In the genomic region with DNA sequence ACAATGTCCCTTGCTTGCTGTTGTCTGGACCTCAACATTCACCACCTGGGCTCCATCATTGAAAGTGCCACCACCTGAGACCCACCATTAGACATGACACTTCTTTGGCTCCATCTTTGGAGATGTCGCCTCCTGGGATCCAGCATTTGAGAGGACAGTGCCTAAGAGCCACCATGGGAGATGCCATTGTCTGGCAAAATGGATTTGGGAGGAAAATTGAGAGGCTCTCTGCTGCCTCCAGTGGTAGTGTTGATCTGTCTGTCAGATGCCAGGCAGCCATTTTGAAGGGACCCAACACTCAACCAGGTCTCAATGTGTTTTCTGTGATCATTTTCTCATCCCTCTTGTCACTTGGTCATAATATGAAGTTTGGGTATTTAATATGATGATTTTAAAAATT, we compare ENCODE assay signal across 10 mouse cellular contexts. TPM values are rescaled to one million over a fixed set of nuclear protein-coding genes. Genes with fewer than 3 reads are reported as not detected.
DNase-seq lines count a peak whose midpoint lies in the region; ATAC-seq and TF ChIP-seq lines count a peak whose summit lies in the region.
"Had no signal": no experiment of that assay in that cellular context is flagged by ENCODE, and none has a peak within 500 bp of the region (broad histone marks: within the 10 kb centered on the region; RNA-seq: fewer than 3 reads in every experiment).

No protein-coding gene starts in this region.

- no peaks in the 10 kb centered on the region for H3K9me3 ChIP-seq in hindbrain, embryonic 11.5 days (ENCODE audit: control insufficient read depth, low read length)
- H3K9me3 ChIP-seq in hindbrain, embryonic 13.5 days: no peaks in the 10 kb centered on the region
- H3K9me3 ChIP-seq: hindbrain, embryonic 10.5 days had no signal

- no peak overlapping the region for H3K27ac ChIP-seq in hindbrain, embryonic 11.5 days (ENCODE audit: low read depth, low read length)
- H3K27ac ChIP-seq in hindbrain, embryonic 13.5 days: no peak overlapping the region
- no peak overlapping the region for H3K27ac ChIP-seq in small intestine, adult 2 months (ENCODE audit: insufficient read depth, low read depth, low read length)
- H3K27ac ChIP-seq: hindbrain, embryonic 10.5 days had no signal

- peak; percentile 41; the same call in 1 of the 2 replicates for TF ChIP-seq CTCF in small intestine, adult 2 months (IDR thresholded peaks at IDR 0.05; ENCODE audit: extremely low read depth, insufficient read length, insufficient replicate concordance, low read depth, low read length)

- ATAC-seq in hindbrain, embryonic 11.5 days (ENCODE audit: low FRiP score): no peak
- ATAC-seq in hindbrain, embryonic 13.5 days (ENCODE audit: low FRiP score): no peak

- H3K9ac ChIP-seq in hindbrain, embryonic 11.5 days (ENCODE audit: low read depth, low read length): no peak overlapping the region
- no peak overlapping the region for H3K9ac ChIP-seq in hindbrain, embryonic 13.5 days

- TF ChIP-seq POLR2A in small intestine, adult 2 months (IDR thresholded peaks at IDR 0.05; ENCODE audit: low read depth, low read length): no peak

- peak; percentile 22 for DNase-seq in hindbrain, embryonic 11.5 days (ENCODE audit: low spot score)
- DNase-seq in lung, postnatal 10 days: peak; percentile 7
- no peak for DNase-seq in lung, adult 18-20 months
- peak; percentile 74 for DNase-seq in R1 (ENCODE audit: low read depth, low spot score)
- DNase-seq in T-cell, adult 2 months (ENCODE audit: low spot score): no peak
- DNase-seq in kidney, adult 11 months: no peak

- H3K4me2 ChIP-seq in hindbrain, embryonic 11.5 days (replicated peaks; ENCODE audit: low read depth, low read length): no peak overlapping the region
- no peak overlapping the region for H3K4me2 ChIP-seq in hindbrain, embryonic 13.5 days

- no peak overlapping the region for H3K4me3 ChIP-seq in hindbrain, embryonic 11.5 days (ENCODE audit: low read depth, low read length)
- H3K4me3 ChIP-seq in hindbrain, embryonic 13.5 days: no peak overlapping the region
- no peak overlapping the region for H3K4me3 ChIP-seq in small intestine, adult 2 months (ENCODE audit: low read depth, low read length)
- H3K4me3 ChIP-seq: hindbrain, embryonic 10.5 days; myocyte had no signal

- no peaks in the 10 kb centered on the region for H3K36me3 ChIP-seq in hindbrain, embryonic 11.5 days (ENCODE audit: control insufficient read depth, insufficient read depth, low read length)
- no peaks in the 10 kb centered on the region for H3K36me3 ChIP-seq in hindbrain, embryonic 13.5 days
- no peaks in the 10 kb centered on the region for H3K36me3 ChIP-seq in small intestine, adult 2 months (ENCODE audit: control insufficient read depth, insufficient read depth, low read length)
- H3K36me3 ChIP-seq: hindbrain, embryonic 10.5 days had no signal

- 97% methylated on average over 1 of the region's 1 CpGs for WGBS in hindbrain, embryonic 11.5 days
- 97% methylated on average over 1 of the region's 1 CpGs for WGBS in hindbrain, embryonic 13.5 days
- WGBS in small intestine, adult 2 months: 92% methylated on average over 1 of the region's 1 CpGs

- H3K27me3 ChIP-seq in hindbrain, embryonic 11.5 days (ENCODE audit: control insufficient read depth, insufficient read depth, low read length): no peaks in the 10 kb centered on the region
- 0 out of 2 replicates have a peak, but pooled peaks cover under 1% of the 10 kb centered on the region for H3K27me3 ChIP-seq in hindbrain, embryonic 13.5 days
- H3K27me3 ChIP-seq in small intestine, adult 2 months (ENCODE audit: control insufficient read depth, insufficient read depth, low read length): no peaks in the 10 kb centered on the region

- H3K4me1 ChIP-seq in hindbrain, embryonic 11.5 days (replicated peaks; ENCODE audit: control insufficient read depth, insufficient read depth, low read length): no peaks in the 10 kb centered on the region
- no peaks in the 10 kb centered on the region for H3K4me1 ChIP-seq in hindbrain, embryonic 13.5 days (replicated peaks)
- H3K4me1 ChIP-seq in small intestine, adult 2 months (ENCODE audit: control insufficient read depth, insufficient read depth, insufficient read length, low read length): peaks cover 8% of the 10 kb centered on the region
- H3K4me1 ChIP-seq: hindbrain, embryonic 10.5 days had no signal

RNA-seq across cellular contexts. Expression of a gene that starts 33.8 kb away (rescaled TPM):
- polyA plus RNA-seq in hindbrain, embryonic 11.5 days (2014; fragmentation: Nextera tagmentation; extraction: Ambion mirVana): 1.9 and 3.0 TPM in 2 replicates
- polyA plus RNA-seq in hindbrain, embryonic 13.5 days (2015; fragmentation: Nextera tagmentation; extraction: Ambion mirVana): 1.3 and 1.9 TPM in 2 replicates
- polyA plus RNA-seq in small intestine, adult 2 months (2012; rRNA removed): 10.7 and 23.5 TPM in 2 replicates

RNA-seq across cellular contexts. Expression of a gene that starts 41.7 kb away (rescaled TPM):
- polyA plus RNA-seq in hindbrain, embryonic 11.5 days (2014; fragmentation: Nextera tagmentation; extraction: Ambion mirVana): 36.0 and 39.3 TPM in 2 replicates
- polyA plus RNA-seq in hindbrain, embryonic 13.5 days (2015; fragmentation: Nextera tagmentation; extraction: Ambion mirVana): 77.5 and 79.9 TPM in 2 replicates
- polyA plus RNA-seq in small intestine, adult 2 months (2012; rRNA removed): 91.7 and 149 TPM in 2 replicates

Comparison
In these comparisons a context has a peak if more than half of its experiments do, and no peak if none do; other contexts are left out.
1. DNase-seq: peak in hindbrain, embryonic 11.5 days (single experiment), lung, postnatal 10 days (single experiment) and R1 (single experiment); none in lung, adult 18-20 months (0 of 2), T-cell, adult 2 months (single experiment) and kidney, adult 11 months (single experiment).